Mouse (Mus musculus) midbrain, embryonic 16.5 days (tissue): ENCODE results near the gene H2-Q10. TPM values are rescaled to one million over a fixed set of nuclear protein-coding genes. Genes with fewer than 3 reads are reported as not detected.

Source experiments
- ATAC-seq: fragments of 200-750 bp; cut with Nextera tagmentation; 2 replicates; pipeline ENCODE4 v1.8.0; 2017; ENCODE audit warnings: moderate TSS enrichment
- H3K27ac ChIP-seq: fragments of 300-500 bp; sonication (generic); 2 replicates; pipeline ENCODE4 v1.5.1; 2014; ENCODE audit warnings: mild to moderate bottlenecking, low read length, mixed read lengths
- H3K27me3 ChIP-seq: fragments of 300-500 bp; sonication (generic); 2 replicates; pipeline ENCODE4 v1.6.1; 2014; ENCODE audit warnings: low read depth, low read length, mixed read lengths; ENCODE audit not compliant: control insufficient read depth, insufficient read depth
- H3K36me3 ChIP-seq: fragments of 300-500 bp; sonication (generic); 2 replicates; pipeline ENCODE4 v1.6.1; 2014; ENCODE audit warnings: mild to moderate bottlenecking, low read length, moderate library complexity, mixed read lengths; ENCODE audit not compliant: control insufficient read depth, insufficient read depth
- H3K4me1 ChIP-seq: fragments of 300-500 bp; sonication (generic); 2 replicates; pipeline ENCODE4 v1.6.1; 2014; ENCODE audit warnings: mild to moderate bottlenecking, low read length, mixed read lengths; ENCODE audit not compliant: control insufficient read depth, insufficient read depth
- H3K4me2 ChIP-seq: fragments of 300-500 bp; sonication (generic); 2 replicates; pipeline ENCODE4 v1.6.1; 2014; ENCODE audit warnings: mild to moderate bottlenecking, low read length, mixed read lengths
- H3K4me3 ChIP-seq: fragments of 300-500 bp; sonication (generic); 2 replicates; pipeline ENCODE4 v1.5.1; 2014; ENCODE audit warnings: low read depth, mild to moderate bottlenecking, low read length, moderate library complexity, mixed read lengths
- H3K9ac ChIP-seq: fragments of 300-500 bp; sonication (generic); 2 replicates; pipeline ENCODE4 v1.6.1; 2014; ENCODE audit warnings: low read depth, low read length, mixed read lengths
- H3K9me3 ChIP-seq: fragments of 300-500 bp; sonication (generic); replicated peaks from 2 replicates; pipeline ENCODE4 v1.6.1; 2014; ENCODE audit warnings: mild to moderate bottlenecking, low read length, mixed read lengths; ENCODE audit not compliant: control insufficient read depth, poor library complexity, severe bottlenecking
- WGBS: fragments of 180-500 bp; shearing (Covaris S2); extraction: QIAGEN DNeasy Blood & Tissue Kit; methylation state at CpG from one replicate; pipeline ENCODE4 v1.1.7; 2014; 5-methylcytosine and 5-hydroxymethylcytosine counted together
- polyA plus RNA-seq: library from polyadenylated mRNA; unstranded; fragments of >200 nt; fragmentation: Nextera tagmentation; extraction: Ambion mirVana; gene quantifications from 2 replicates; pipeline ENCODE4 v1.2.1, GENCODE M21; 2015

H2-Q10 gene
- polyA plus RNA-seq, 1 experiment from 2014 or later, result 0.30 TPM

GRCm38 (mm10) chr17:35486726-35487125, 16.8 kb downstream of the H2-Q10 start:
- no peaks in the 10 kb centered on the region for H3K36me3 ChIP-seq
- no peak overlapping the region for H3K4me2 ChIP-seq
- H3K9me3 ChIP-seq, result no peaks in the 10 kb centered on the region
- H3K9ac ChIP-seq, result no peak overlapping the region
- no peaks in the 10 kb centered on the region for H3K4me1 ChIP-seq
- no peak overlapping the region for H3K4me3 ChIP-seq
- H3K27ac ChIP-seq, result no peak overlapping the region
- WGBS, result 73% methylated on average over 10 of the region's 10 CpGs
- H3K27me3 ChIP-seq, result no peaks in the 10 kb centered on the region
- ATAC-seq, result no peak

GRCm38 (mm10) chr17:35488041-35488440, 18.2 kb downstream of the H2-Q10 start:
- no peaks in the 10 kb centered on the region for H3K9me3 ChIP-seq
- H3K36me3 ChIP-seq, result no peaks in the 10 kb centered on the region
- ATAC-seq, result no peak
- H3K4me3 ChIP-seq, result no peak overlapping the region
- no peak overlapping the region for H3K27ac ChIP-seq
- H3K9ac ChIP-seq, result no peak overlapping the region
- H3K4me1 ChIP-seq, result no peaks in the 10 kb centered on the region
- no peak overlapping the region for H3K4me2 ChIP-seq
- WGBS, result 98% methylated on average over 2 of the region's 2 CpGs
- H3K27me3 ChIP-seq, result no peaks in the 10 kb centered on the region

GRCm38 (mm10) chr17:35490320-35490719, 20.4 kb downstream of the H2-Q10 start:
- ATAC-seq, result no peak
- no peak overlapping the region for H3K4me3 ChIP-seq
- H3K36me3 ChIP-seq, result no peaks in the 10 kb centered on the region
- no peaks in the 10 kb centered on the region for H3K27me3 ChIP-seq
- WGBS, result 50% methylated on average over 5 of the region's 5 CpGs
- no peak overlapping the region for H3K27ac ChIP-seq
- no peaks in the 10 kb centered on the region for H3K4me1 ChIP-seq
- H3K9me3 ChIP-seq, result no peaks in the 10 kb centered on the region
- no peak overlapping the region for H3K9ac ChIP-seq
- H3K4me2 ChIP-seq, result no peak overlapping the region

DNA sequence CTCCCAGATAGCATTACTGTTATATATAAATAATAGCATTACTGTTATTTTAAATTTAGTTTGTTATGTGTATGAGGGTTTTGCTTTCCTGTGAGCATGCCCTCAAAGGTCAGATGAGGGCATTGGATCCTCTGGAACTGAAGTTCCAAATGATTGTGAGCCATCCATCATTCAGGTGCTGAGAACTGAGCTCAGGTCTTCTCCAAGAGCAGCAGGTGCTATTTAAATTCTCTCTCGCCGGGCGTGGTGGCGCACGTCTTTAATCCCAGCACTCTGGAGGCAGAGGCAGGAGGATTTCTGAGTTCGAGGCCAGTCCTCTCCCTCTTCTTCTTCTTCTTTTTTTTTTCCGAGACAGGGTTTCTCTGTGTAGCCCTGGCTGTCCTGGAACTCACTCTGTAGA, 27.2 kb downstream of the H2-Q10 start:
- H3K36me3 ChIP-seq, result no peaks in the 10 kb centered on the region
- H3K9me3 ChIP-seq, result no peaks in the 10 kb centered on the region
- ATAC-seq, result no peak
- H3K4me2 ChIP-seq, result no peak overlapping the region
- 94% methylated on average over 7 of the region's 7 CpGs for WGBS
- no peaks in the 10 kb centered on the region for H3K27me3 ChIP-seq
- H3K4me3 ChIP-seq, result no peak overlapping the region
- H3K27ac ChIP-seq, result no peak overlapping the region
- H3K4me1 ChIP-seq, result no peaks in the 10 kb centered on the region
- no peak overlapping the region for H3K9ac ChIP-seq

DNA sequence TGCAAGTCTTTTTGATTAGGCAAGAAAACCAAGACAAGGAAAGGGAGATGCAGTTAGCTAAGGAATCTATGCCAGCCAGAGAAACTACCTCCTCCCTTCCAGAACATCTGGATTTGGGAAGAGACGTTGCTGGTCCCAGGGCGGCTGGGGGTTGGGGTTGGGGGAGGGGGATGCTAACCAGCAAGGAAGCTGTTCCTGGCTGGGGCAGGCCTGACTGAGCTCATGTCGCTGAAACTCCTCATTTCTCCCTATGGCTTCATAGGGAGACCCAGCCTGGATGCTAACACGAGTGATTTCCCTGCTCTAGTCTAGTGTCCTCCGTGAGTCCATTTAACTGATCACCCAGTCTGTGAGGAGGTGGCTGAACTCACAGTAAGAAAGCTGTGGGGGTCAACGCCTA, 32.3 kb downstream of the H2-Q10 start:
- no peaks in the 10 kb centered on the region for H3K36me3 ChIP-seq
- peaks cover 18% of the 10 kb centered on the region for H3K27me3 ChIP-seq
- ATAC-seq, result no peak
- no peaks in the 10 kb centered on the region for H3K4me1 ChIP-seq
- WGBS, result 9% methylated on average over 6 of the region's 6 CpGs
- no peak overlapping the region for H3K27ac ChIP-seq
- H3K4me3 ChIP-seq, result no peak overlapping the region
- no peaks in the 10 kb centered on the region for H3K9me3 ChIP-seq
- H3K9ac ChIP-seq, result no peak overlapping the region
- no peak overlapping the region for H3K4me2 ChIP-seq

DNA sequence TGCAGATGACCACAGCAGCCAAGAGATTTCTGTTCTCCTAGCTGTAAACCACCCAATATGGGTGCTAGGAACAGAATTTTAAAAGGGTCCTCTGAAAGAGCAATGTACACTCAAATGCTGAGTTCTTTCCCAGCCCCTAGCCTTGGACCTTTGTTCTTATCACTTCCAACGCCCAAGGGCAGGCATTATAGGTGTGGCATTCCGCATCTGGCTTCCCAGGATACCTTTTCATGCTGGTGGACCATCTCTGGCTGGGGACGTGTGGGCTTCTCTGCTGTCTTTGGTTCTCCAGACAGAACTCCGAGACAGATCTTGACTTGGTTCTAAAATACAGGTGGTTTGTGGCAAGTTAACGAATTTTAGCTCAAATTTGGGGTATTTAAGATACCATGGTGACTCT, 32.9 kb downstream of the H2-Q10 start:
- H3K4me3 ChIP-seq, result no peak overlapping the region
- H3K4me2 ChIP-seq, result no peak overlapping the region
- no peak overlapping the region for H3K27ac ChIP-seq
- H3K27me3 ChIP-seq, result peaks cover 22% of the 10 kb centered on the region
- no peaks in the 10 kb centered on the region for H3K9me3 ChIP-seq
- no peaks in the 10 kb centered on the region for H3K4me1 ChIP-seq
- WGBS, result 48% methylated on average over 5 of the region's 5 CpGs
- no peaks in the 10 kb centered on the region for H3K36me3 ChIP-seq
- ATAC-seq, result no peak
- no peak overlapping the region for H3K9ac ChIP-seq

GRCm38 (mm10) chr17:35503849-35504248, 34.0 kb downstream of the H2-Q10 start:
- ATAC-seq, result no peak

GRCm38 (mm10) chr17:35504628-35505481, 35.0 kb downstream of the H2-Q10 start:
- ATAC-seq, result no peak
- Histone ChIP-seq H3K4me1 (no peaks in the 10 kb centered on the region), H3K4me3 (no peak overlapping the region), H3K36me3 (no peaks in the 10 kb centered on the region), H3K4me2 (no peak overlapping the region), H3K9me3 (no peaks in the 10 kb centered on the region), H3K9ac (no peak overlapping the region), H3K27me3 (peaks cover 25% of the 10 kb centered on the region), H3K27ac (no peak overlapping the region)
- 10% methylated on average over 8 of the region's 8 CpGs for WGBS

More at GRCm38 (mm10) chr17:35503849-35504248, 34.0 kb downstream of the H2-Q10 start:
- H3K36me3 ChIP-seq, result no peaks in the 10 kb centered on the region
- peaks cover 25% of the 10 kb centered on the region for H3K27me3 ChIP-seq
- H3K9ac ChIP-seq, result no peak overlapping the region
- H3K27ac ChIP-seq, result no peak overlapping the region
- H3K4me1 ChIP-seq, result no peaks in the 10 kb centered on the region
- no peak overlapping the region for H3K4me2 ChIP-seq
- WGBS, result 26% methylated on average over 5 of the region's 5 CpGs
- no peaks in the 10 kb centered on the region for H3K9me3 ChIP-seq
- H3K4me3 ChIP-seq, result no peak overlapping the region

GRCm38 (mm10) chr17:35505776-35506175, 35.9 kb downstream of the H2-Q10 start, which contains the start of gene Pou5f1:
Pou5f1 (plus strand) TSS chr17:35506018.
- H3K36me3 ChIP-seq, result no peaks in the 10 kb centered on the region
- H3K9ac ChIP-seq, result no peak within 1 kb of the TSS
- H3K4me1 ChIP-seq, result no peaks in the 10 kb centered on the region
- H3K27me3 ChIP-seq, result peaks cover 25% of the 10 kb centered on the region
- H3K27ac ChIP-seq, result no peak within 1 kb of the TSS
- no peaks in the 10 kb centered on the region for H3K9me3 ChIP-seq
- ATAC-seq, result no peak
- 31% methylated on average over 13 of the region's 13 CpGs for WGBS
- H3K4me2 ChIP-seq, result no peak within 1 kb of the TSS
- H3K4me3 ChIP-seq, result no peak within 1 kb of the TSS
